Mouse (Mus musculus): ENCODE measurements around the gene Ccdc189.

The Ccdc189 gene

GRCm38 (mm10) chr7:127591108-127591507, 2.7 kb upstream of the Ccdc189 start:
- no peak for DNase-seq (ENCODE audit: low spot score)

- DNase-seq (ENCODE audit: low spot score) = no peak
Observed at GRCm38 (mm10) chr7:127589637-127590036, 1.2 kb upstream of the Ccdc189 start.

GRCm38 (mm10) chr7:127588901-127589300, 506 bp upstream of the Ccdc189 start:
- no peak for DNase-seq (ENCODE audit: low spot score)

GRCm38 (mm10) chr7:127587196-127587595, 1.2 kb downstream of the Ccdc189 start:
- no peak for DNase-seq (ENCODE audit: low spot score)

GRCm38 (mm10) chr7:127586149-127586548, 2.2 kb downstream of the Ccdc189 start:
- no peak for DNase-seq (ENCODE audit: low spot score)

- DNase-seq (ENCODE audit: low spot score) = no peak
Observed at GRCm38 (mm10) chr7:127585031-127585430, 3.4 kb downstream of the Ccdc189 start.

GRCm38 (mm10) chr7:127583260-127583659, 5.1 kb downstream of the Ccdc189 start:
- DNase-seq (ENCODE audit: low spot score) = no peak

GRCm38 (mm10) chr7:127574115-127574514, 14.3 kb downstream of the Ccdc189 start:
- DNase-seq (ENCODE audit: low spot score) = no peak

GRCm38 (mm10) chr7:127573503-127574008, 14.8 kb downstream of the Ccdc189 start:
- DNase-seq (ENCODE audit: low spot score) = no peak

- DNase-seq (ENCODE audit: low spot score) = peak; percentile 95
Observed at GRCm38 (mm10) chr7:127572895-127573471, 15.4 kb downstream of the Ccdc189 start, which contains the start of gene Phkg2. TSS of gene Phkg2 (plus strand) at chr7:127573340.

- DNase-seq (ENCODE audit: low spot score) = no peak
Observed at GRCm38 (mm10) chr7:127564381-127565150, 23.8 kb downstream of the Ccdc189 start.

GRCm38 (mm10) chr7:127561340-127561858, 27.0 kb downstream of the Ccdc189 start, which contains the start of gene Tmem265:
TSS of gene Tmem265 (plus strand) at chr7:127561390.
- DNase-seq (ENCODE audit: low spot score) = no peak

GRCm38 (mm10) chr7:127560580-127560979, 27.8 kb downstream of the Ccdc189 start:
- no peak for DNase-seq (ENCODE audit: low spot score)

- DNase-seq (ENCODE audit: low spot score) = no peak
Observed at GRCm38 (mm10) chr7:127551558-127551957, 36.8 kb downstream of the Ccdc189 start.

- no peak for DNase-seq (ENCODE audit: low spot score)
Observed at GRCm38 (mm10) chr7:127549116-127549835, 39.1 kb downstream of the Ccdc189 start.

- no peak for DNase-seq (ENCODE audit: low spot score)
Observed at GRCm38 (mm10) chr7:127541671-127542070, 46.7 kb downstream of the Ccdc189 start.
